Mouse (Mus musculus): Measurements from ENCODE around the gene Zfp639. TPM values are rescaled to one million over a fixed set of nuclear protein-coding genes. Genes with fewer than 3 reads are reported as not detected.

Gene Zfp639
- polyA plus RNA-seq, 1 experiment from 2014 or later, result 40.7 TPM

DNA sequence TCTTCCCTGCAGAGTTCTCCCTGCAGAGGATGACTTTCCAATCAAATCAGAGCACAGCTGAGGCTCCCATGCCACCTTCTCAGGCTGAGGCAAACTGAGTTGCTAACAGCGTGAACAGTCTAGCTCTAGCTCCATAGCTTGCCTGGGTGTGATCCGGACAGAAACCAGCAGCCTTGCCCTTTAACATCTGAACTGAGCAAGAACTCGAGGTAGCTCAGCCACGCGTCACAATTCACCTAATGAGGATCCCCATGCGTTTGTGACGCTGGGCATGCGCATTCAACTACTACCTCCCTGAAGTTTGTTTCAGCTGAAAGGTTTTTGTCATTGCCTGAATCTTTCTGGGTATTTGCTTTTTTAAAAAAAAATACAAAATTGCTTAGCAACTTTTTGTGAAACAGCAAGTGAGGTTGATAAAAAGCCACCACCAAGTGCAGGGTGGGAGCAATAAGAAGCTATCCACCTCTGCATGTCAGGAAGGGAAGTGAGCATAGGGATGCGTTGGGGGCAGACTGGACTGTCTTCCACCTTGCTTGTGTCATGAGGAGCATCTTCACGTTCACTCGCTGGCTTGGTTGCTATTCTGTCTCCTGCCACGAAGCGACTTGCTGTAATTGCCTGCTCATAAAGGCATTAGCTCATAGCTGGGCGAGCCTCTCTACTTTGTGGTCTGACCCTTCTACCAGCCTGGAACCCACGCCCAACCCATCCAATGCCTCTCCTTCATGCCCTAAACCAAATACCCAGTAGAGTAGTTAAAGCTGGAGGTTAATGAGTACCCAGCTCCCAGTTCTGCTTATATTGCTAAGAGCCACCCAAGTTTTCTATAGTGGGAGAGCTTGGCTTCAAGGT lies 19.8 kb upstream of the Zfp639 start:
- no peak overlapping the region for H3K4me3 ChIP-seq
- no peak for ATAC-seq (ENCODE audit: low FRiP score, low read depth)
- WGBS, result 67% methylated on average over 15 of the region's 15 CpGs

DNA sequence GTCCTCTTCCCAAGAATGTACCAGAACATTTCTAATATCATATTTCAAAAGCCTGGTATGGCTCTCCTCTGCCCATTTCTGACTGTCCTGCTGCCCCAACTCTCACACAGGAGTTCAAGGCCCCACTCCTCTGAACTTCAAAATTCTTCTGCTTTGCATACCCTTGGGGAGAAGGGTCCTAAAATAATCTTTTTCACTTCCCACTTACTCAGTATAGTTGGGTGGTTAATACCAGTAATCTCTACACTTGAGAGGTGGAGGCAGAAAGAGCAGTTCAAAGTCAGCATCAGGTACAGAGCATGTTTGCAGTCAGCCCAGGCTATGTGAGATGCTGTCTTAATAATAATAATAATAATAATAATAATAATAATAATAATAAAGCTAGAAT lies 19.1 kb upstream of the Zfp639 start:
- no peak overlapping the region for H3K4me2 ChIP-seq (replicated peaks)
- no peaks in the 10 kb centered on the region for H3K9me3 ChIP-seq
- H3K4me1 ChIP-seq, result no peaks in the 10 kb centered on the region
- H3K36me3 ChIP-seq, result no peaks in the 10 kb centered on the region
- H3K4me3 ChIP-seq, result no peak overlapping the region
- no peaks in the 10 kb centered on the region for H3K27me3 ChIP-seq
- H3K27ac ChIP-seq, result no peak overlapping the region
- ATAC-seq (ENCODE audit: low FRiP score, low read depth), result no peak
- H3K9ac ChIP-seq, result no peak overlapping the region

More for the DNA sequence above, 19.8 kb upstream of the Zfp639 start:
- Histone ChIP-seq H3K27ac (no peak overlapping the region), H3K9me3 (no peaks in the 10 kb centered on the region), H3K36me3 (no peaks in the 10 kb centered on the region), H3K4me1 (no peaks in the 10 kb centered on the region), H3K9ac (no peak overlapping the region), H3K27me3 (no peaks in the 10 kb centered on the region), H3K4me2 (replicated peaks) (no peak overlapping the region)

DNA sequence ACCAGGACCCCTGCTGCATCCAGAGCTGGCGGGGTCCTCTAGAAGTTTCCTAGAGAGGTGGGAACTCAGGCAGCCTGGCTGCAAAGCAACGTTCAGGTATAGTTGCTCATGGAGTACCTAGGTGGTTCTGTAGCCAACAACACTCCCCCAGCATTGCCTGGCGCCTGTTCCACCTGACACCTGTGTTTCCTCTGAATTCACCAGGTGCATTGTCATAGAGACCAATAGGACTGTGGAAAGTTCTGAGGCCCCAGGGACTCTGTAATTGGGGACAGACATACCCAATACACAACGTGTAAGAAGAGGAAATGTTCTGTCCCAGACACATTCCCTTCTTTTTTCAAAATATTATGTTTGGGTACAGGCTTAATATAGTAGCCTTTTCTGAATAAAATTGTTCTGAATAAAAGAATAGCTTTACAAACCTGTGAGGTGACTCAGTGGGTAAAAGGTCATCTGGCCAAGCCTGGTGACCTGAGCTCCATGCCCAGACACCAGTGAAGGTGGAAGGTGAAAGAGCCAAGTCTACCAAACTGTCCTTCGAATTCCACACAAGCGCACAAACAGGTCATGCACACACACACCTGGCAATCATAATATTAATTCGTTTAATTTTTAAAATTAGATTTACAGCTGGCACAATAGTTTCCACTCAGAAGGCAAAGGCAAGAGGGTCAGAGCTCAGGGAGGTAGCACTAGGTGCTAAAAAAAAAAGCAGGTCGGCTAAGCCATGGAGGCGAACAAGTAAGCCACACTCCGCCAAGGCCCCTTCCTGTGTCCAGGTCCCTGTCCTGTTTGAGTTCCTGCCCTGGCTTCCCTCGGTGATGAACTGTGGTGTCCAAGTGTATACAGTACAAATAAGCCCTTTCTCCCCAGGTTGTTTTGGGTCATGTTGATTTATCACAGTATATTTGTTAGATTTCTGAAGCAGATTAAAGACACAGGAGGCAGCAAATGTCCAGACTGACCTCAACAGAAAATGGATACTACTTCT lies 17.7 kb upstream of the Zfp639 start, which contains the start of gene Kcnmb3:
TSS of gene Kcnmb3 (minus strand) at position 135 of the 994 bp plus-strand sequence.
- H3K4me1 ChIP-seq, result no peaks in the 10 kb centered on the region
- H3K4me2 ChIP-seq (replicated peaks), result no peak within 1 kb of the TSS
- WGBS, result 74% methylated on average over 11 of the region's 11 CpGs
- H3K4me3 ChIP-seq, result no peak within 1 kb of the TSS
- H3K27ac ChIP-seq, result no peak within 1 kb of the TSS
- ATAC-seq (ENCODE audit: low FRiP score, low read depth), result no peak
- no peaks in the 10 kb centered on the region for H3K9me3 ChIP-seq
- H3K36me3 ChIP-seq, result no peaks in the 10 kb centered on the region
- no peak within 1 kb of the TSS for H3K9ac ChIP-seq
- no peaks in the 10 kb centered on the region for H3K27me3 ChIP-seq

DNA sequence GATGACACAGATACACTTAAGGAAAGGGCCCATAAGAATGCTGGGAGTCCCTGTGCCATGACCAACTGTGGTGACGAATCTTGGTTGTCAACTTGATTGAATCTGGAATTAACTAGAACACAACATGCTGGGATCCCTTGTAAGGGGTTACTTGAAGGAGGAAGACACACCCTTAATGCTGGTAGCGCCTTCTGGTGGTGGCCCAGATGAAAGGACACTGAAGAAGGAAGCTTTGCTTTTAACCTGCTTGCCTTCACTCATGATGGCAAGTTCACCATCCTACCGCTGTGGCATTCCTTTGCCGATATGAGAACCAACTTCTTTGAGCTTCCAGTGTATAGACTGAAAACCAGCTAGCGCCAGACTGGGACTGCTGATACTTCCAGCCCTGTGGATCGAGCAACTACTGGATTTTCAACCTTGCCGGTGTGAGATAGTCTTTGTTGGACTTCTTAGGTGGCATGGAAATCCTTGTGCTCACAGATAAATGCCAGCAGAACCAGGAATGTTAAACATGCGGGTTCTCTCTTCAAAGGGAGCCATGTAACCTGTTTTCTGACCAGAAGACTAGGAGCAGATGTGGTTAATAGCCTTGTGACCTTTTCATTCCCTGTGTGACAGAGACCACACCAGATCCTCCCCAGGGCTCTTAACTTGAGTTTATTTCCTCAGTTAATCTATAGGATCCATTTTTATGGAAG lies 15.5 kb upstream of the Zfp639 start:
- no peaks in the 10 kb centered on the region for H3K36me3 ChIP-seq
- 72% methylated on average over 8 of the region's 8 CpGs for WGBS

DNA sequence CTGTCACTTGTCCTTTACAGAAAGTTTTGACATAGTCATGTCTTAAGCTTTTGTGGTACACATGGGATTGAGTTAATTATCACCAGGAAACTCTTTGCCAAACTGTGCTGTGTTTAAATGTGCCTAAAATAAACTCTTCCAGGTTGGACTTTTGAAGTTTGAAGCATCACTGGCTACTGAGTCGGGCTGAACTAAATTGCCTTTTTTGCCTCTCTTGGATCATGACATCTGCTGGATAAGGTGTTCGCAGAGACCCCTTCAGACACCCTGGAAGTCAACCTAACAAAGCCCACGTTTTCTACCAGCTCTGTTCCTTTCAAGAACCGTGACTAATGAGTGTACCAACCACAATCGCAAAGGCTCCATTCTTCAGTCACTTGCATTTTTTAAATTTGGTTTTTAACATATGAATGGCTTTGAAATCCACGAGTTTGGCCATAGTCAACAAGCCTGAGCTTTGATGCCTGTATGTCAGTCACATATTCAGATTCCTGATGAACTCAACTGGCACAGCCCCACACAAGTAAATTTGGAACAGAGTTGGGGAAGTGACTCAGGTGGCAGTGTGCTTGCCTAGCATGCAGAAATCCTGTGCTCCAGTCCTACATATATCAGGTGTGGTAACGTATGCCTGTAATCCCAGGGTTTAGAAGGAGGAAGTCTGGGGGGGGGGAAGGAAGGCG lies 14.8 kb upstream of the Zfp639 start:
- no peaks in the 10 kb centered on the region for H3K36me3 ChIP-seq
- no peak overlapping the region for H3K4me3 ChIP-seq
- H3K27me3 ChIP-seq, result no peaks in the 10 kb centered on the region
- WGBS, result 49% methylated on average over 8 of the region's 8 CpGs
- H3K9me3 ChIP-seq, result no peaks in the 10 kb centered on the region
- no peak for ATAC-seq (ENCODE audit: low FRiP score, low read depth)
- no peaks in the 10 kb centered on the region for H3K4me1 ChIP-seq
- no peak overlapping the region for H3K4me2 ChIP-seq (replicated peaks)
- H3K9ac ChIP-seq, result no peak overlapping the region
- H3K27ac ChIP-seq, result no peak overlapping the region

More for the DNA sequence above, 15.5 kb upstream of the Zfp639 start:
- no peaks in the 10 kb centered on the region for H3K27me3 ChIP-seq
- no peak overlapping the region for H3K4me2 ChIP-seq (replicated peaks)
- H3K9me3 ChIP-seq, result no peaks in the 10 kb centered on the region
- no peak for ATAC-seq (ENCODE audit: low FRiP score, low read depth)
- no peak overlapping the region for H3K27ac ChIP-seq
- H3K9ac ChIP-seq, result no peak overlapping the region
- H3K4me1 ChIP-seq, result no peaks in the 10 kb centered on the region
- H3K4me3 ChIP-seq, result no peak overlapping the region

DNA sequence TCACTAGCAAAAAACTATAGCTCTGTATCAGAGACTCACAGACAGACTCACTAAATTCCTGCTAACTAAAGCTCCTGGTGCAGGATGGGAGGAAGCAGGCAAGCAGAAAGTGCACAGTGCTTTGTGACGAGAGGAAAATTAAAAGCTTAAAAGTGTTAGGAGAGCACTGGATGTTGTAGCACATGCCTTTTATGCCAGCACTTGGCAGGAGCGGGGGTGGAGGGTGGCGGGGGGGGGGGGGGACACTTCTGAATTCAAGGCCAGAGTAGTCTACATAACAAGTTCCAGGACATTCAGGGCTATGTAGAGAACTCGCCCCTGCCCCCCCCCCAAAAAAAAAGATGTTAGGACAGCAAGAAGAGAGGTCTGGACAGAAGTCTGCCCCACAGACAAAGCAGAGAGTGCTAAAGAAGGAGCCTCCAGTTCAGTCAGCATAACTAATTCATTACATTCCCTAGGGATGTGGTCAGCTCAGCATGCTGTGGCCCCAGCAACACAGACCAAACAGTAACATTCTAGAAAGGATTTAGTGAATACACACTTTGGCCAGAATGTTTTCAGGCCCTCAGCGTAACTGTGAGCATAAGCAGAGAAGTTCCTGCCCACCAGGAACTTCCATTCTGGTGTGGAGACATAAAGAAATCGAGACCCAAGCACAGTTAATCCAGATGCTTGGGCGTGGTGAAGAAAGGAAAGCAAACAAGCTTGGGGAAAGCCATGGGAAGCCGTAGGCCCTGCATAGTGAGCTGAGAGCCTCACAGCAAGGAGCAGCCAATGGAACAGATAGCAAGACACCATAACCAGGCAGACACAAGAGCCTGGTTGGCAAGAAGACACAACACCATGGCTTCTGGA lies 14.0 kb upstream of the Zfp639 start:
- H3K27me3 ChIP-seq, result no peaks in the 10 kb centered on the region
- H3K4me3 ChIP-seq, result no peak overlapping the region
- no peak overlapping the region for H3K9ac ChIP-seq
- no peaks in the 10 kb centered on the region for H3K36me3 ChIP-seq
- H3K4me2 ChIP-seq (replicated peaks), result no peak overlapping the region
- H3K9me3 ChIP-seq, result no peaks in the 10 kb centered on the region
- no peak overlapping the region for H3K27ac ChIP-seq
- no peaks in the 10 kb centered on the region for H3K4me1 ChIP-seq
- peak; percentile 32; the same call in 1 of the 2 replicates for ATAC-seq (ENCODE audit: low FRiP score, low read depth)
- 49% methylated on average over 8 of the region's 8 CpGs for WGBS

DNA sequence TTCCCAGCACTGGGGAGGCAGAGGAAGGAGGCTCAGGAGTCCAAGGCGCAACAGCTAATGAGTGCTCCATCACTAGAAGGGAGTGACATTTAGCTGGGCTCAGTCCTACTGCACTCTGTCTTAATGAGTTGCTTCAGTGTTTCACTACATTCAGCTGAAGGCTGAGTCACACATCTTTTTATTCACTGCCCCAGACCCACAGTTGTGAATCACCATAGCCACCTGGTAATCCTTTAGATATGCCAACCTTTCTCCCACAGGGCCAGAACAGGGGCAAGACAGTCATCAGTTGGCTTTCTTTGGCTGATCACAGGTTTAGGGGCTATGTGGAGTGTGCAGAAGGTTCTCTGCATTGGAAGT lies 13.4 kb upstream of the Zfp639 start:
- no peaks in the 10 kb centered on the region for H3K4me1 ChIP-seq
- no peak overlapping the region for H3K4me3 ChIP-seq
- H3K9ac ChIP-seq, result no peak overlapping the region
- H3K9me3 ChIP-seq, result no peaks in the 10 kb centered on the region
- no peak overlapping the region for H3K4me2 ChIP-seq (replicated peaks)
- H3K27me3 ChIP-seq, result no peaks in the 10 kb centered on the region
- WGBS, result 88% methylated on average over 1 of the region's 1 CpGs
- H3K27ac ChIP-seq, result no peak overlapping the region
- ATAC-seq (ENCODE audit: low FRiP score, low read depth), result no peak
- no peaks in the 10 kb centered on the region for H3K36me3 ChIP-seq

DNA sequence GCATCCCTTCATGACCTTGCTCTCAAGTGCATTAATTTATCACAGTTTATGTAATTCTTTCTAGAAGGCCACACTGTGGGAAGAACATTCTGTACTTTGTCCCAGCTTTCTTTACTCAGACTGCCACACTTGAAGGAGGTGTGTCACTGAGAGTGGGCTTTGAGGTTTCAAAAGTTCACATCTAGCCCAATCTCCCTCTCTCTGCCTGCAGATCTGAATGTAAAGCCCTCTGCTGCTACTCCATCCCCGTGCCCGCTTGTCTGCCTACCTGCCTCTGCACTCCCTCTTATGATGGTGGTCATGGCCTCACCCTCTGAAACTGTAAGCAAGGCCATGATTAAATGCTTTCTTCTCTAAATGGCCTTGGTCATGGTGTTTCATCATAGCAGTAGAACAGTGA lies 9.7 kb upstream of the Zfp639 start:
- Histone ChIP-seq H3K27me3 (no peaks in the 10 kb centered on the region), H3K4me1 (no peaks in the 10 kb centered on the region), H3K27ac (no peak overlapping the region), H3K9me3 (no peaks in the 10 kb centered on the region), H3K9ac (no peak overlapping the region), H3K4me2 (replicated peaks) (no peak overlapping the region), H3K36me3 (no peaks in the 10 kb centered on the region), H3K4me3 (no peak overlapping the region)
- WGBS, result 92% methylated on average over 2 of the region's 2 CpGs
- no peak for ATAC-seq (ENCODE audit: low FRiP score, low read depth)

DNA sequence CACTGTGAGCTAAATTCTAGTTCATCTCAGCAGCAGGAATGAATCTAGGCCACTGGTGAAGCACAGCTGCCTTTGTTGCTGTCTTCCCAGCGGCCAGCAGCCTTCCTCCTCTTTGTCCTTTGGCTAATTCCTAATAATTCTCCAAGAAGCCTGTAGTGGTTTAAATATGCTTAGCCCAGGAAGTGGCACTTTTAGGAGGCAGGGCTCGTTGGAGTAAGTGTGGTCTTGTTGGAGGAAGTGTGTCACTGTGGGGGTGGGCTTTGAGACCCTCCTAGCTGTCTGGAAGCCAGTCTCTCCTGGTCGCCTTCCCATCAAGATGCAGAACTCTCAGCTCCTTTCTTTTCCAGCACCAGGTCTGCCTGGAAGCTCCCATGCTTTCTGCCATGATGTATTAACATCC lies 4.2 kb upstream of the Zfp639 start:
- Histone ChIP-seq H3K27ac (no peak overlapping the region), H3K4me2 (replicated peaks) (no peak overlapping the region), H3K9me3 (no peaks in the 10 kb centered on the region), H3K9ac (no peak overlapping the region), H3K4me3 (no peak overlapping the region), H3K4me1 (peaks cover 6% of the 10 kb centered on the region), H3K27me3 (no peaks in the 10 kb centered on the region), H3K36me3 (no peaks in the 10 kb centered on the region)
- ATAC-seq (ENCODE audit: low FRiP score, low read depth), result no peak
- 63% methylated on average over 3 of the region's 3 CpGs for WGBS

DNA sequence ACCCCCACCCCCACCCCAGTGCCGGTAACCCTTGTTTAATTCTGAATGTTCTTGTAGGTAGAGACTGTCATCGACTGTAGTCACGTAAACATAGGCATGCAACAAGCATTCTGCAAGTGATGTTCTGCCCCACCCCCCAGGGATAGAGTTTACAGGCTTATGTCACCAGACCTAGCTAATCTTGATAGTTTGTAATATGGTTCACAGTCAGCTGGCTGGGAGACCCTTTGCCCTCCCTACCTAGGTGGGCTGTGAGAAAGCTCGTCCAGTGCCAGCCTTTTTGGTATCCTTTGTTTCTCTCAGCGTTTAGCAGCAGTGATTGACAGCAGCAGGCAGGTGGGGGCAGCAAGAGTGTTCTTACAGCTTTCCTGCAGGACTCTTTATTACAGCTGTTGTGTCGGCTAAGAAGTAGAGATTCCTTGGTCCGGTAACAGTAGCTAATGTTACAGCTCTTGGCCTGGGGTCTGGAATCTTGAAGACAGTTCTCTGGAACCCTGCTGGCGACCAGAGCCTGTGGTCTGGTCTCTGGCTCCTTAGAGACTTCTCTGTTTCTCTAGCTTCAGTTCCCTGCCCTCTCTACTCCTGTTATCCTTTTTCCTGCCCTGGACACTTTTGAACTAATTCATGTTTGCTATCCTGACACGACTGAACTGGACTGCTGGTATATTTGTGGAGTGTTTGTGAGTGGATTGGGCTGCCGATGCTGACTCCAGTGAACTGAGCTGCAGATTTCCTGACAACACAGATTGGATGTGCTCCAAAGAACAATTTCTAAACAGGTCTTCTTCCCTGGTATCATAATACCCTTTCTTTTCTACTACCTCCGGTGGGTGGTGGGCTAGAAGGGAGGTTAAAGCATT lies 3.5 kb upstream of the Zfp639 start:
- no peaks in the 10 kb centered on the region for H3K27me3 ChIP-seq
- 52% methylated on average over 11 of the region's 11 CpGs for WGBS

More for the DNA sequence above, 3.5 kb upstream of the Zfp639 start:
- Histone ChIP-seq H3K4me2 (replicated peaks) (no peak overlapping the region), H3K4me1 (peaks cover 10% of the 10 kb centered on the region), H3K36me3 (no peaks in the 10 kb centered on the region), H3K9me3 (no peaks in the 10 kb centered on the region), H3K27ac (no peak overlapping the region; the same call in 1 of the 2 replicates), H3K9ac (no peak overlapping the region), H3K4me3 (no peak overlapping the region)
- ATAC-seq (ENCODE audit: low FRiP score, low read depth), result no peak
